In the genomic region with DNA sequence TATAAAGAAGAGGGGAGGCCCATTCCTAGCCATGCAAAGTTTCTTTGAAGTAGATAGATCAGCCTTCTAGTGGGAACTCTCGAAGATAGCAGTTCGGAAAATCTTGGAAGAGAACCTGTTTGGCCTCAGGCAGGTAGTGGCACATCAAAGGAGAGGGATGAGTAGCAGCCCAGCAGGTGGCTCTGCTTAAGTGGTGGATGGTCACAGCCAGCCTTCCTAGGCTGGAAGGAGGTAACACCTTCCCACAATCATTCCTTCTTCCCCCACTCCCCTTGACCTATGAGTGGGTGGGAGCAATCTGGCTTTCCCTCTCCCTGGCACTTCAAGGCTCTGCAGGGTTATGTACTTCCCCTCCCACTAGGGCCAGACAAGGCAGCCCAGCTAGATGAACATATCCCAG, we compare ENCODE assay signal across 20 mouse cellular contexts.
"Had no signal": no experiment of that assay in that cellular context is flagged by ENCODE, and none has a peak within 500 bp of the region (broad histone marks: within the 10 kb centered on the region; RNA-seq: fewer than 3 reads in every experiment).

No protein-coding gene starts in this region.

- H3K4me2 ChIP-seq: liver, embryonic 15.5 days; lung, embryonic 14.5 days; midbrain, embryonic 12.5 days; neural tube, embryonic 13.5 days; neural tube, embryonic 15.5 days had no signal

- ATAC-seq: midbrain, embryonic 16.5 days had no signal

- H3K36me3 ChIP-seq: liver, embryonic 15.5 days; midbrain, embryonic 10.5 days; midbrain, embryonic 12.5 days; neural tube, embryonic 13.5 days; neural tube, embryonic 15.5 days had no signal

- H3K9ac ChIP-seq: liver, embryonic 15.5 days; lung, embryonic 14.5 days; midbrain, embryonic 12.5 days; neural tube, embryonic 13.5 days; neural tube, embryonic 15.5 days had no signal

- H3K4me3 ChIP-seq: liver, embryonic 15.5 days; midbrain, embryonic 10.5 days; midbrain, embryonic 12.5 days; myocyte; neural tube, embryonic 13.5 days; neural tube, embryonic 15.5 days had no signal

- H3K4me1 ChIP-seq: liver, embryonic 15.5 days; midbrain, embryonic 10.5 days; midbrain, embryonic 12.5 days; neural tube, embryonic 13.5 days; neural tube, embryonic 15.5 days had no signal

- DNase-seq: lung, adult 18-20 months; lung, embryonic 14.5 days; lung, postnatal 10 days; lung, postnatal 4 days; midbrain, embryonic 14.5 days; retina, postnatal 1 day; right cerebral cortex, adult 18-20 months; right cerebral cortex, postnatal 25 days; right cerebral cortex, postnatal 4 days; spleen, adult 18-20 months; thymus, adult 2 months; thymus, postnatal 25 days; thymus, postnatal 4 days had no signal

- H3K9me3 ChIP-seq: liver, embryonic 15.5 days; midbrain, embryonic 10.5 days; midbrain, embryonic 12.5 days; neural tube, embryonic 13.5 days; neural tube, embryonic 15.5 days had no signal

- H3K27me3 ChIP-seq: liver, embryonic 15.5 days; midbrain, embryonic 12.5 days; neural tube, embryonic 13.5 days; neural tube, embryonic 15.5 days had no signal

- H3K27ac ChIP-seq: liver, embryonic 15.5 days; midbrain, embryonic 10.5 days; midbrain, embryonic 12.5 days; neural tube, embryonic 13.5 days; neural tube, embryonic 15.5 days had no signal
